ENCODE assay signal across 11 mouse cellular contexts in the genomic region with DNA sequence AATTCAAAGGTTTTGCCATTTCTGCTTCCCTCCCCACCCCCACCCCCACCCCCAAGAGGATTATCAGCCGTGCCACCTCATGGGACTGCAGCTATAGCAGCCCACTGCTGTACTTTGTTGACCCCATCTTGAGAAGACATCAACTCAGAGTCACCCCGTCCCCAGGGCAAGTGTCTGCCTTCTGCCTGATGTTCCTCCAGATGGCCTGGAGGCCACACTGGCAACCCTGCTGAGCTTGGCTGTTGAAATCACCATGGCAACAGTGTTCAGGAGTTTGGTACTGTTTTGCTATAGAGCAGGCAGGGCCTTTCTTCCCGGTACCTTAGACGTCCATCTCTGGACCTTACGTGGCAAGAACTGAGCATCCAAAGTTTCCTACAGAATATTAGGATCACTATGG.
A peak's percentile ranks its signal among the peaks of the same experiment; 100 is the strongest.
DNase-seq lines count a peak whose midpoint lies in the region; TF ChIP-seq lines count a peak whose summit lies in the region.
"Had no signal": no experiment of that assay in that cellular context is flagged by ENCODE, and none has a peak within 500 bp of the region (broad histone marks: within the 10 kb centered on the region; RNA-seq: fewer than 3 reads in every experiment).

No protein-coding gene starts in this region.

- no peak overlapping the region for H3K27ac ChIP-seq in cerebellum, adult 2 months (ENCODE audit: insufficient read depth, low read length)
- H3K27ac ChIP-seq in hindbrain, embryonic 10.5 days: peak overlapping the region; percentile 40; the same call in 1 of the 2 replicates

- peaks cover 10% of the 10 kb centered on the region; the same call in 1 of the 2 replicates for H3K4me1 ChIP-seq in cerebellum, adult 2 months (ENCODE audit: control insufficient read depth, insufficient read depth, low read length)
- peaks cover 41% of the 10 kb centered on the region for H3K4me1 ChIP-seq in hindbrain, embryonic 10.5 days (replicated peaks)

- no peaks in the 10 kb centered on the region for H3K27me3 ChIP-seq in cerebellum, adult 2 months (ENCODE audit: control insufficient read depth, insufficient read depth, low read length)
- H3K27me3 ChIP-seq in hindbrain, embryonic 10.5 days (ENCODE audit: insufficient read depth, poor library complexity, severe bottlenecking): no peaks in the 10 kb centered on the region

- no peak overlapping the region for H3K4me3 ChIP-seq in cerebellum, adult 2 months (replicated peaks; ENCODE audit: insufficient read depth, low read depth, low read length)
- no peak overlapping the region for H3K4me3 ChIP-seq in hindbrain, embryonic 10.5 days

- peak; percentile 61 to 72 for DNase-seq in cerebellum, adult 2 months
- DNase-seq in cerebellum, postnatal 36 days: peak; percentile 40 to 47
- peak; percentile 65 for DNase-seq in hindbrain, embryonic 10.5 days (ENCODE audit: low spot score)
- DNase-seq in neural tube, embryonic 10.5 days (ENCODE audit: extremely low spot score, low spot score): peak; percentile 47
- DNase-seq in lung, postnatal 10 days: no peak
- no peak for DNase-seq in thymus, postnatal 36 days
- no peak for DNase-seq in kidney, postnatal 10 days
- DNase-seq: adrenal gland, postnatal 10 days; kidney, adult 8-10 months; lung, adult 18-20 months; thymus, postnatal 14 days had no signal

- no peak for TF ChIP-seq POLR2A in cerebellum, adult 2 months (IDR thresholded peaks at IDR 0.05; ENCODE audit: borderline replicate concordance, insufficient read depth, low read length)

- peaks cover 14% of the 10 kb centered on the region for H3K36me3 ChIP-seq in hindbrain, embryonic 10.5 days

- no peak for TF ChIP-seq CTCF in cerebellum, adult 2 months (IDR thresholded peaks at IDR 0.05; ENCODE audit: borderline replicate concordance, insufficient read depth, low read depth, low read length)

- H3K9me3 ChIP-seq in hindbrain, embryonic 10.5 days: no peaks in the 10 kb centered on the region

- WGBS in cerebellum, adult 2 months: 25% methylated on average over 5 of the region's 5 CpGs
- WGBS in hindbrain, embryonic 10.5 days: 20% methylated on average over 5 of the region's 5 CpGs

Comparison
In these comparisons a context has a peak if more than half of its experiments do, and no peak if none do; other contexts are left out.
1. DNase-seq: peak in cerebellum, adult 2 months (2 of 2), cerebellum, postnatal 36 days (2 of 2), hindbrain, embryonic 10.5 days (single experiment) and neural tube, embryonic 10.5 days (single experiment); none in lung, postnatal 10 days (single experiment), thymus, postnatal 36 days (0 of 2) and kidney, postnatal 10 days (single experiment).